ENCODE assay signal across 27 mouse cellular contexts in genomic region chr19:14191820-14192219, GRCm38 (mm10).
"Had no signal": no experiment of that assay in that cellular context is flagged by ENCODE, and none has a peak within 500 bp of the region (broad histone marks: within the 10 kb centered on the region; RNA-seq: fewer than 3 reads in every experiment).

No protein-coding gene starts in this region.

- H3K4me2 ChIP-seq: heart, embryonic 11.5 days; heart, embryonic 13.5 days; heart, embryonic 15.5 days; hindbrain, embryonic 13.5 days; hindbrain, embryonic 15.5 days; kidney, embryonic 15.5 days; limb, embryonic 13.5 days; limb, embryonic 15.5 days; liver, embryonic 12.5 days had no signal

- ATAC-seq: hindbrain, postnatal 0 days; intestine, embryonic 16.5 days; liver, embryonic 12.5 days had no signal

- H3K9me3 ChIP-seq: heart, embryonic 13.5 days; heart, embryonic 15.5 days; hindbrain, embryonic 13.5 days; hindbrain, embryonic 15.5 days; kidney, embryonic 15.5 days; limb, embryonic 13.5 days; limb, embryonic 15.5 days; liver, embryonic 12.5 days had no signal

- H3K9ac ChIP-seq: heart, embryonic 13.5 days; heart, embryonic 15.5 days; hindbrain, embryonic 13.5 days; hindbrain, embryonic 15.5 days; kidney, embryonic 15.5 days; limb, embryonic 13.5 days; limb, embryonic 15.5 days; liver, embryonic 12.5 days; liver, embryonic 14.5 days had no signal

- DNase-seq: gastrocnemius, postnatal 10 days; gastrocnemius, postnatal 25 days; heart, adult 11 months; heart, adult 2 months; heart, postnatal 14 days; heart, postnatal 36 days; kidney, adult 11 months; kidney, adult 2 months; kidney, adult 9 months; kidney, postnatal 14 days; kidney, postnatal 36 days; layer of hippocampus, adult 9-11 months; layer of hippocampus, postnatal 36 days; left cerebral cortex, postnatal 4 days had no signal

- H3K4me1 ChIP-seq: heart, embryonic 13.5 days; heart, embryonic 15.5 days; hindbrain, embryonic 13.5 days; hindbrain, embryonic 15.5 days; kidney, embryonic 15.5 days; limb, embryonic 13.5 days; limb, embryonic 15.5 days; liver, embryonic 12.5 days had no signal

- H3K27me3 ChIP-seq: hindbrain, embryonic 13.5 days; hindbrain, embryonic 15.5 days; kidney, embryonic 15.5 days; limb, embryonic 13.5 days; limb, embryonic 15.5 days; liver, embryonic 12.5 days had no signal

- H3K4me3 ChIP-seq: heart, adult 2 months; heart, embryonic 13.5 days; heart, embryonic 15.5 days; hindbrain, embryonic 13.5 days; hindbrain, embryonic 15.5 days; kidney, embryonic 15.5 days; limb, embryonic 13.5 days; limb, embryonic 15.5 days; liver, embryonic 12.5 days had no signal

- H3K27ac ChIP-seq: heart, adult 2 months; heart, embryonic 13.5 days; heart, embryonic 15.5 days; hindbrain, embryonic 13.5 days; hindbrain, embryonic 15.5 days; hindbrain, postnatal 0 days; kidney, embryonic 15.5 days; kidney, postnatal 0 days; limb, embryonic 13.5 days; limb, embryonic 15.5 days; liver, embryonic 12.5 days; liver, embryonic 14.5 days had no signal

- H3K36me3 ChIP-seq: heart, embryonic 13.5 days; heart, embryonic 15.5 days; hindbrain, embryonic 13.5 days; hindbrain, embryonic 15.5 days; kidney, embryonic 15.5 days; limb, embryonic 13.5 days; limb, embryonic 15.5 days; liver, embryonic 12.5 days had no signal
